Mouse (Mus musculus) hindbrain, embryonic 15.5 days (tissue): ENCODE measurements around the gene Setd4. TPM values are rescaled to one million over a fixed set of nuclear protein-coding genes. Genes with fewer than 3 reads are reported as not detected.

Experiments used
- ATAC-seq: fragments of 200-750 bp; cut with Nextera tagmentation; 2 replicates; pipeline ENCODE4 v1.8.0; 2017; ENCODE audit warnings: low read depth, moderate number of reproducible peaks, moderate TSS enrichment; ENCODE audit not compliant: low FRiP score
- H3K27ac ChIP-seq: fragments of 300-500 bp; sonication (generic); replicated peaks from 2 replicates; pipeline ENCODE4 v1.5.1; 2015; ENCODE audit warnings: mild to moderate bottlenecking, inconsistent platforms
- H3K27me3 ChIP-seq: fragments of 300-500 bp; sonication (generic); 2 replicates; pipeline ENCODE4 v1.6.1; 2015; ENCODE audit warnings: control low read depth, inconsistent platforms
- H3K36me3 ChIP-seq: fragments of 300-500 bp; sonication (generic); 2 replicates; pipeline ENCODE4 v1.6.1; 2015; ENCODE audit warnings: control low read depth, inconsistent platforms
- H3K4me1 ChIP-seq: fragments of 300-500 bp; sonication (generic); replicated peaks from 2 replicates; pipeline ENCODE4 v1.6.1; 2015; ENCODE audit warnings: control low read depth, inconsistent platforms
- H3K4me2 ChIP-seq: fragments of 300-500 bp; sonication (generic); 2 replicates; pipeline ENCODE4 v1.6.1; 2015; ENCODE audit warnings: moderate library complexity, mild to moderate bottlenecking, inconsistent platforms
- H3K4me3 ChIP-seq: fragments of 300-500 bp; sonication (generic); 2 replicates; pipeline ENCODE4 v1.5.1; 2015; ENCODE audit warnings: mild to moderate bottlenecking, inconsistent platforms
- H3K9ac ChIP-seq: fragments of 300-500 bp; sonication (generic); 2 replicates; pipeline ENCODE4 v1.6.1; 2015; ENCODE audit warnings: inconsistent platforms
- H3K9me3 ChIP-seq: fragments of 300-500 bp; sonication (generic); 2 replicates; pipeline ENCODE4 v1.6.1; 2016; ENCODE audit warnings: control low read depth, inconsistent platforms
- WGBS: fragments of 180-500 bp; shearing (Covaris S2); methylation state at CpG from one replicate; pipeline ENCODE4 v1.1.7; 2015; 5-methylcytosine and 5-hydroxymethylcytosine counted together
- polyA plus RNA-seq: library from polyadenylated mRNA; unstranded; fragments of >200 nt; fragmentation: Nextera tagmentation; extraction: Ambion mirVana; gene quantifications from 2 replicates; pipeline ENCODE4 v1.2.1, GENCODE M21; 2015

The Setd4 gene
- polyA plus RNA-seq, 1 experiment from 2014 or later, result 18.9 TPM

- Histone ChIP-seq H3K4me2 (no peak overlapping the region), H3K9ac (no peak overlapping the region), H3K27ac (no peak overlapping the region), H3K4me1 (no peaks in the 10 kb centered on the region), H3K4me3 (no peak overlapping the region), H3K27me3 (peaks cover 2% of the 10 kb centered on the region; the same call in 1 of the 2 replicates), H3K36me3 (no peaks in the 10 kb centered on the region), H3K9me3 (no peaks in the 10 kb centered on the region)
- WGBS, result 96% methylated on average over 6 of the region's 6 CpGs
- ATAC-seq, result no peak
These were observed 31.5 kb downstream of the Setd4 start for GRCm38 (mm10) chr16:93572383-93572782.

DNA sequence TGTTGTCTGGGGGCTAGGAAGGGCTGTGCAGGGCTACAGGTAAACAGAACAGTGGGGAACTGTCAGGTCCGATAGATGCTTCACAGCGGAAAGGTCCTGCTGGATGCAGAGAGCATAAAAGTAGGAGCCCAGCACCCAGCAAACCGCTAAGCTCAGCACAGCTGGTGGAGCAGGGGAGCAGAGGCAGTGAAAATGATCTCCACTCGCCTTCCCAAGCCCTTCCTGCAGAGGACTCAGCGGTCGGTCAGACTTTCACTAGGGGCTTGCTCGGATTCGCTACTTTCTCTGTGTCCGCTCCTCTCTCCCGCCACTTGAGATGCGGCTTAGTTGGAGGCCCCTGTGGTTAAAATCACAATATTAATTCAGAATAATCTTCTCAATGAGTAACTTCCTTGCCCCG, 45.4 kb downstream of the Setd4 start:
- Histone ChIP-seq H3K4me2 (0 out of 2 replicates have a peak overlapping the region, but pooled peaks have one; percentile 1), H3K27me3 (no peaks in the 10 kb centered on the region), H3K9me3 (no peaks in the 10 kb centered on the region), H3K4me1 (0 out of 2 replicates have a peak, but pooled peaks cover 4% of the 10 kb centered on the region), H3K36me3 (no peaks in the 10 kb centered on the region), H3K9ac (no peak overlapping the region), H3K27ac (no peak overlapping the region), H3K4me3 (no peak overlapping the region)
- ATAC-seq, result no peak
- WGBS, result 26% methylated on average over 12 of the region's 12 CpGs

DNA sequence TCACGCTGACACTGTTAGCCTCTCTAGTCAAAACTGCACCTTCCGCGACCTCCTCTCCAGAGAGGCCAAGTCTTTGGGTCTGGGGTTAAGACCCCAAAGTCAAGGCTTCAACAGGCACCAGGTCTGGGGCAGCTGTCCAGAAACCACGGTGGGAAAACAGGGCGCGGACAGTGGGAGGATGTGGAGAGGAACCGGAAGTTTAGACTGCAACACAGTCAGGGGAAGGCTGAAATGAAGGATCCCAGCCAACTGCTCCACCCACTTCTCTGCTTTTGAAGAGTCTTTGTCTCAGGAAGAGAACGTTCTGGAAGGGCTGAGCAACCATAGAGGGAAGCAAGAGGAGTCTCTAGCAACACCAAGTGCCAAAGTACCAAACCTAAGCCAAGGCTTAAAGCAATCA, 46.2 kb downstream of the Setd4 start:
- WGBS, result 75% methylated on average over 8 of the region's 8 CpGs
- Histone ChIP-seq H3K9ac (no peak overlapping the region), H3K4me3 (no peak overlapping the region), H3K9me3 (no peaks in the 10 kb centered on the region), H3K4me2 (no peak overlapping the region), H3K27me3 (no peaks in the 10 kb centered on the region), H3K36me3 (no peaks in the 10 kb centered on the region), H3K4me1 (0 out of 2 replicates have a peak, but pooled peaks cover 4% of the 10 kb centered on the region), H3K27ac (no peak overlapping the region)
- no peak for ATAC-seq

DNA sequence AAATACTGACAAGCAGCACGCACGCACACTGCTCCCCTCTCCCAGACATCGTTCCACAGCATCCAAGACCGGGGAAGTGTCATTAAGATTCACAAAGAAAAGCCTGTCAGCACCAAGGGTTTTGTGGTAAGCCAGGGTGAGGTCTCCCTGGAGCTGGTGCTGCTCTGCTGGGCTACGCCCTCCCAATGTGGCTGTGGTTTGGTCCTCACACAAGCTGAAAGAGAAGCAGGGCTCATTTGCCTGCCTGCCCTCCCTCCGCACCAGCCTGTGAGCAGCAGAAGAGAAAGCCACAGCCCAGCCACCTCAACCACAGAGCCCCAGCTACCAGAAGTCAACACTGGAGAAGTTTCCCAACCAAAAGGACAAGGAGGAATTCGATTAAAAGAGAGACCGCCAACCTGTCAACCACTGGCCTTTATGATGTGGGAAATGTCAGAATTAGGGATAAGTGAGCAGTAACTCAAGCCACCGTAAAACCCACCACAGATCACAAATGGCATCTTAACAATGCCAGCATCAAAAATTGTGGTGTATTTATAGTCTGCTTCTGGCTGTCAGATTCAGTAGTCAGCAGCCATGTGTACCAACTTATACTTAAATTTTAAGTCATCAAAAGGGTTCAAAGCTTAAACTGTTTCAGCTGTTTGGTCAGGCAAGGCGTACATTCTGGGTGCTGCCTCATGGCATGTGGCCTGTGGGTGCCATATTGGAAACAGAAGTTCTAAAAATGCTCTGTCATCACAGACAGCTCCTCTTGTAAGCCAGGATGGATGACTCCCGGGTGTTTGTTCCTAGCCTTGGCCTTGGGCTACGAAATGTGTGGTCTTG, 51.0 kb downstream of the Setd4 start:
- no peak overlapping the region for H3K27ac ChIP-seq
- no peak overlapping the region for H3K4me2 ChIP-seq
- H3K4me1 ChIP-seq, result no peaks in the 10 kb centered on the region
- H3K9me3 ChIP-seq, result no peaks in the 10 kb centered on the region
- H3K36me3 ChIP-seq, result no peaks in the 10 kb centered on the region
- WGBS, result 90% methylated on average over 12 of the region's 12 CpGs
- no peak overlapping the region for H3K9ac ChIP-seq
- H3K27me3 ChIP-seq, result no peaks in the 10 kb centered on the region
- H3K4me3 ChIP-seq, result no peak overlapping the region
- no peak for ATAC-seq

- Histone ChIP-seq H3K4me2 (no peak overlapping the region), H3K27me3 (no peaks in the 10 kb centered on the region), H3K4me1 (no peaks in the 10 kb centered on the region), H3K9ac (no peak overlapping the region), H3K4me3 (no peak overlapping the region), H3K27ac (no peak overlapping the region), H3K9me3 (no peaks in the 10 kb centered on the region), H3K36me3 (no peaks in the 10 kb centered on the region)
- WGBS, result 59% methylated on average over 10 of the region's 10 CpGs
- ATAC-seq, result no peak
These were observed 54.6 kb downstream of the Setd4 start for GRCm38 (mm10) chr16:93549287-93549686.

DNA sequence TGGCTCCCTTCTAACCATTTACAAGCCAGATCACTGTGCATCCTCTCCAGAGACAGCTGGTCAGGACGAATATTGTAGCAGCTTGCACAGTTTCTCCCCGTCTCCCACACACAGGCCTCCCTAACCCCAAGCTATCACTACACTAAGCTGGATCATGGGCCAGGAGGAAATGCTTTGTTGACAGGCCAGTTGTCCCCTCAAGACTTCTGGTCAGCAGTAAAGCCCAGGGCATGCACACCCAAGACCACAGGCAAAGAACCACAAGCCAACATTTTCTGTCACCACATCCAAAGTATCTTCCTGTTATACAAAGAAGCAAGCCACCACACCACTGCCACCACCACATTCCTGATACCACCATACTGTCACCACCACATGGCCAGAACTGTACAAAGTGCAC, 55.8 kb downstream of the Setd4 start:
- Histone ChIP-seq H3K9me3 (no peaks in the 10 kb centered on the region), H3K4me1 (no peaks in the 10 kb centered on the region), H3K4me2 (no peak overlapping the region), H3K9ac (no peak overlapping the region), H3K27me3 (no peaks in the 10 kb centered on the region), H3K36me3 (no peaks in the 10 kb centered on the region), H3K27ac (no peak overlapping the region), H3K4me3 (no peak overlapping the region)
- no peak for ATAC-seq
- WGBS, result 79% methylated on average over 2 of the region's 2 CpGs

GRCm38 (mm10) chr16:93547122-93547521, 56.7 kb downstream of the Setd4 start:
- Histone ChIP-seq H3K4me3 (no peak overlapping the region), H3K27me3 (no peaks in the 10 kb centered on the region), H3K9ac (no peak overlapping the region), H3K36me3 (no peaks in the 10 kb centered on the region), H3K4me2 (no peak overlapping the region), H3K9me3 (no peaks in the 10 kb centered on the region), H3K27ac (no peak overlapping the region), H3K4me1 (no peaks in the 10 kb centered on the region)
- 64% methylated on average over 3 of the region's 3 CpGs for WGBS
- ATAC-seq, result no peak

- Histone ChIP-seq H3K36me3 (no peaks in the 10 kb centered on the region), H3K4me3 (no peak overlapping the region), H3K27ac (no peak overlapping the region), H3K9ac (no peak overlapping the region), H3K9me3 (no peaks in the 10 kb centered on the region), H3K27me3 (no peaks in the 10 kb centered on the region), H3K4me1 (no peaks in the 10 kb centered on the region), H3K4me2 (no peak overlapping the region)
- ATAC-seq, result no peak
- WGBS, result 86% methylated on average over 12 of the region's 12 CpGs
These were observed 57.4 kb downstream of the Setd4 start for GRCm38 (mm10) chr16:93546354-93546965.

DNA sequence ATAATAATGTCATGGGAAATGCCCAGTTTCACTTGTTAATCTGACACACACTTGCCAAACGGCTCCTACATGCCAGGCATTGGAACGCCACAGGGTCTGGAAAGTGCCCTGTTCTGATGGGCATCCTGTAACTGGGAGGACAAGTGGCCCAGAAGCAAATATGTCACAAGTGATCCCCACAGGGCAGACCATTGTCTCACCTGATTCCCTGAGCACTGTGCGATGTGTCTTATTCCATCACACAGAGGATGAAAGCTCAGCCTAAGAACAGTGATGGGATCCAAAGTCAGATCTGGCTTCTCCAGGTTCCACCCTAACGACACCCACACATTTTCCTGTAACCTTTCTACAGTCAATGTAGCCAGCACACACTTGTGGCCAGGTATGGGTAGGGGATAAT, 58.9 kb downstream of the Setd4 start:
- H3K36me3 ChIP-seq, result no peaks in the 10 kb centered on the region
- no peak overlapping the region for H3K27ac ChIP-seq
- no peaks in the 10 kb centered on the region for H3K4me1 ChIP-seq
- H3K9me3 ChIP-seq, result no peaks in the 10 kb centered on the region
- no peaks in the 10 kb centered on the region for H3K27me3 ChIP-seq
- no peak overlapping the region for H3K4me2 ChIP-seq
- no peak overlapping the region for H3K4me3 ChIP-seq
- no peak overlapping the region for H3K9ac ChIP-seq
- ATAC-seq, result no peak
- WGBS, result 88% methylated on average over 4 of the region's 4 CpGs

- no peaks in the 10 kb centered on the region for H3K36me3 ChIP-seq
- H3K27me3 ChIP-seq, result no peaks in the 10 kb centered on the region
- WGBS, result 4% methylated on average over 8 of the region's 8 CpGs
- ATAC-seq, result no peak; the same call in 1 of the 2 replicates
- H3K4me2 ChIP-seq, result peak overlapping the region; percentile 35
- no peak overlapping the region for H3K27ac ChIP-seq
- no peak overlapping the region for H3K9ac ChIP-seq
- no peaks in the 10 kb centered on the region for H3K9me3 ChIP-seq
- H3K4me1 ChIP-seq, result no peaks in the 10 kb centered on the region
- H3K4me3 ChIP-seq, result no peak overlapping the region
These were observed 60.2 kb downstream of the Setd4 start for GRCm38 (mm10) chr16:93543704-93544103.

DNA sequence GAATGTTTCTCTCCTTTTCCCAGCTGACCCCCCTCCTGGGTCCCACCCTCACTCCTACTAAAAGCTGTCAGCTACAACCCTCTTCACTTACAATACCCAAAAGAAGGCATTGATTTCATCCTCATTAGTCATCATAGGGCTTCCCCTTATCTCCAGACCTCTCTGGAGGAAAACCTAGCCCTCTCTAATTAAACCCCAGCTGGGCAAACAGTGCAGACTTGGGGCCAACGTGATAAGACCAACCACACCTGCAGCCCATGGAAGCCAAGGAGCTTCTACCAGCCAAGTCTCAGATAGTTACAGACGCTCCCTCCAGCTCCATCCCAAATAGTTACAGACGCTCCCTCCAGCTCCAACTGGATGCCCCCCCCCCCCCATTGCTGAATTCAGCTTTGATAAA, 64.0 kb downstream of the Setd4 start:
- WGBS, result 69% methylated on average over 3 of the region's 3 CpGs
- H3K4me3 ChIP-seq, result no peak overlapping the region
- ATAC-seq, result no peak

DNA sequence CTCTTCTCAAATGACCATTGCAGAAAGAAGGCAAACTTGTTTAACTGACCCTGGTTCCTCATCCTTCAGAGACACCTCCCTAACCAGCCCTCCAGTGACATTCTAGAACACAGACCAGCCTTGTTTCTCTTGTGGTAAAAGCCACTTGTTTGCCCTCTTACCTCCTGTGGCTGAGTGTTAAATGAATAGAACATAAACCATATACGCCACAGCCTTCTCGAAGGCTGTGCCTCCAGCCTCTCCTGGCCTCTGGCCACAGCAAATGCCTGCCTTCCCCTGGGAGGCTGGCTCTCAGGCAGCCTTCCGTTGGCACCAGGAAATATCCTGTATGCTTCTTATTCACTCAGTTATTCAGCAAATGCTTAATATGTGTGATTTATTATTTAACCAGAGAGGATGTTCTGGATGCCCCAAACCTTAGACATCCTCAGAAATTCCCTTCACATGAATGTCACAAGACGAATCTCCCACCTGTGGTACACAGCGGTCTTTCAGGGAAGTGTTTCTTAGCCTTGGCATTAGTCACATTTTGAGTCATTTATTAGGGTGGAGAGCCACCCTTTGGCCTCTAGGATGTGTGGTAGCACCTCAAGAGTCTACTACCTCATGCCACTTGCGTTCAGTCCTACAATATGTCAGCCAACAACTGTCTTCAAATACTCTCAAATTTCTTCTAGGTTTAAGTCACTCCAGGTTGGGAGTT, 68.6 kb downstream of the Setd4 start:
- no peaks in the 10 kb centered on the region for H3K4me1 ChIP-seq
- no peak overlapping the region for H3K4me3 ChIP-seq
- H3K36me3 ChIP-seq, result no peaks in the 10 kb centered on the region
- H3K9me3 ChIP-seq, result no peaks in the 10 kb centered on the region
- no peak overlapping the region for H3K27ac ChIP-seq
- H3K4me2 ChIP-seq, result no peak overlapping the region
- WGBS, result 79% methylated on average over 6 of the region's 6 CpGs
- H3K27me3 ChIP-seq, result no peaks in the 10 kb centered on the region
- no peak for ATAC-seq
- no peak overlapping the region for H3K9ac ChIP-seq

More for the DNA sequence above, 64.0 kb downstream of the Setd4 start:
- no peak overlapping the region for H3K4me2 ChIP-seq
- no peaks in the 10 kb centered on the region for H3K4me1 ChIP-seq
- no peak overlapping the region for H3K9ac ChIP-seq
- no peak overlapping the region for H3K27ac ChIP-seq
- H3K36me3 ChIP-seq, result no peaks in the 10 kb centered on the region
- no peaks in the 10 kb centered on the region for H3K27me3 ChIP-seq
- H3K9me3 ChIP-seq, result no peaks in the 10 kb centered on the region
